Mouse (Mus musculus) MEL (cell line): Measurements from ENCODE around the gene Epc2. TPM values are rescaled to one million over a fixed set of nuclear protein-coding genes. Genes with fewer than 3 reads are reported as not detected.

Experiments used
- DNase-seq: peaks from one replicate; pipeline ENCODE4 v3.0.0; 2011; ENCODE audit warnings: low read depth, low spot score
- H3K27ac ChIP-seq: 2 replicates; pipeline ENCODE4 v1.5.1; 2012; ENCODE audit warnings: low read depth, mild to moderate bottlenecking, control low read depth, low read length, moderate library complexity; ENCODE audit not compliant: control insufficient read depth
- H3K27me3 ChIP-seq, 2 experiments: fragments of 150-350 bp in 1 of 2; sonication (generic) in 1 of 2; 2 replicates each; pipeline ENCODE4 v1.6.1; 2012; ENCODE audit warnings: low read length in 2 of 2, mild to moderate bottlenecking in 2 of 2, improper control_type of control experiment in 1 of 2, moderate library complexity in 1 of 2; ENCODE audit not compliant: insufficient read depth in 2 of 2, control insufficient read depth in 1 of 2
- H3K36me3 ChIP-seq, 2 experiments: 2 replicates each; pipeline ENCODE4 v1.6.1; 2012 to 2014; ENCODE audit warnings: low read length in 2 of 2, improper control_type of control experiment in 1 of 2, inconsistent platforms in 1 of 2, mild to moderate bottlenecking in 1 of 2; ENCODE audit not compliant: insufficient read depth in 2 of 2, control insufficient read depth in 1 of 2
- H3K4me1 ChIP-seq, 2 experiments: fragments of 150-350 bp in 1 of 2; sonication (generic) in 1 of 2; 2 replicates each; pipeline ENCODE4 v1.6.1; 2012; ENCODE audit warnings: low read length in 2 of 2, improper control_type of control experiment in 1 of 2, mild to moderate bottlenecking in 1 of 2; ENCODE audit not compliant: insufficient read depth in 2 of 2, control insufficient read depth in 1 of 2
- H3K4me3 ChIP-seq, 2 experiments: fragments of 150-350 bp in 1 of 2; sonication (generic) in 1 of 2; 2 replicates each; pipeline ENCODE4 v1.5.1; 2012; ENCODE audit warnings: low read depth in 2 of 2, low read length in 2 of 2, mild to moderate bottlenecking in 2 of 2, moderate library complexity in 2 of 2, control low read depth in 1 of 2, improper control_type of control experiment in 1 of 2; ENCODE audit not compliant: control insufficient read depth in 1 of 2, insufficient read depth in 1 of 2
- H3K79me2 ChIP-seq: 2 replicates; pipeline ENCODE4 v1.6.1; 2012; ENCODE audit warnings: mild to moderate bottlenecking, low read length, moderate library complexity; ENCODE audit not compliant: control insufficient read depth, poor library complexity, insufficient read depth
- H3K9ac ChIP-seq: 2 replicates; pipeline ENCODE4 v1.6.1; 2012; ENCODE audit warnings: low read depth, mild to moderate bottlenecking, control low read depth, low read length, moderate library complexity; ENCODE audit not compliant: control insufficient read depth, poor library complexity, severe bottlenecking
- H3K9me3 ChIP-seq: fragments of 150-350 bp; sonication (generic); replicated peaks from 2 replicates; pipeline ENCODE4 v1.6.1; 2012; ENCODE audit warnings: mild to moderate bottlenecking, low read length, improper control_type of control experiment, moderate library complexity; ENCODE audit not compliant: insufficient read depth
- BHLHE40 ChIP-seq: IDR thresholded peaks from 2 replicates; pipeline ENCODE4 v1.6.1; 2012; ENCODE audit warnings: low read depth, mild to moderate bottlenecking, inconsistent platforms, low read length, improper control_type of control experiment, borderline replicate concordance
- CHD1 ChIP-seq: IDR thresholded peaks from 2 replicates; pipeline ENCODE4 v1.6.1; 2012; ENCODE audit warnings: low read depth, mild to moderate bottlenecking, inconsistent platforms, low read length, improper control_type of control experiment
- CTCF ChIP-seq, 3 experiments: IDR thresholded peaks in 2 of 3; conservative IDR thresholded peaks in 1 of 3; 2 replicates each; pipeline ENCODE4 v1.5.1; 2011 to 2012; ENCODE audit warnings: low read length in 3 of 3, low read depth in 2 of 3, mild to moderate bottlenecking in 2 of 3, improper control_type of control experiment in 1 of 3, inconsistent platforms in 1 of 3, mixed read lengths in 1 of 3, moderate library complexity in 1 of 3; ENCODE audit not compliant: control insufficient read depth in 1 of 3, insufficient read depth in 1 of 3, poor library complexity in 1 of 3, severe bottlenecking in 1 of 3
- E2F4 ChIP-seq: IDR thresholded peaks from 2 replicates; pipeline ENCODE4 v1.6.1; 2011; ENCODE audit warnings: low read depth, low read length, improper control_type of control experiment, borderline replicate concordance
- ELF1 ChIP-seq: IDR thresholded peaks from 2 replicates; pipeline ENCODE4 v1.6.1; 2014; ENCODE audit warnings: low read depth, mild to moderate bottlenecking, inconsistent platforms, low read length, improper control_type of control experiment, moderate library complexity
- EP300 ChIP-seq, 2 experiments: IDR thresholded peaks; 2 replicates each; pipeline ENCODE4 v1.6.1; 2011; ENCODE audit warnings: improper control_type of control experiment in 2 of 2, low read length in 2 of 2, low read depth in 1 of 2, mild to moderate bottlenecking in 1 of 2
- ETS1 ChIP-seq: IDR thresholded peaks from 2 replicates; pipeline ENCODE4 v1.6.1; 2012; ENCODE audit warnings: low read depth, mild to moderate bottlenecking, inconsistent platforms, low read length, improper control_type of control experiment, moderate library complexity
- GABPA ChIP-seq: IDR thresholded peaks from 2 replicates; pipeline ENCODE4 v1.6.1; 2012; ENCODE audit warnings: low read depth, mild to moderate bottlenecking, inconsistent platforms, low read length, improper control_type of control experiment, moderate library complexity
- GATA1 ChIP-seq: IDR thresholded peaks from 2 replicates; pipeline ENCODE4 v1.6.1; 2011; ENCODE audit warnings: low read depth, low read length, improper control_type of control experiment
- HCFC1 ChIP-seq: IDR thresholded peaks from 2 replicates; pipeline ENCODE4 v1.6.1; 2012; ENCODE audit warnings: low read depth, mild to moderate bottlenecking, inconsistent platforms, low read length, improper control_type of control experiment, moderate library complexity
- KAT2A ChIP-seq: conservative IDR thresholded peaks from 2 replicates; pipeline ENCODE4 v1.6.1; 2012; ENCODE audit warnings: low read depth, low read length, improper control_type of control experiment, inconsistent platforms
- MAFK ChIP-seq: IDR thresholded peaks from 2 replicates; pipeline ENCODE4 v1.6.1; 2011; ENCODE audit warnings: low read depth, mild to moderate bottlenecking, low read length, improper control_type of control experiment, borderline replicate concordance
- MAZ ChIP-seq: IDR thresholded peaks from 2 replicates; pipeline ENCODE4 v1.6.1; 2012; ENCODE audit warnings: low read depth, mild to moderate bottlenecking, inconsistent platforms, low read length, improper control_type of control experiment
- MEF2A ChIP-seq: IDR thresholded peaks from 2 replicates; pipeline ENCODE4 v1.6.1; 2014; ENCODE audit warnings: low read depth, mild to moderate bottlenecking, inconsistent platforms, low read length, improper control_type of control experiment; ENCODE audit not compliant: poor library complexity, insufficient replicate concordance, severe bottlenecking; ENCODE audit errors: extremely low read depth
- MXI1 ChIP-seq: IDR thresholded peaks from 2 replicates; pipeline ENCODE4 v1.6.1; 2011; ENCODE audit warnings: mild to moderate bottlenecking, low read depth, low read length, improper control_type of control experiment
- MYB ChIP-seq: IDR thresholded peaks from 2 replicates; pipeline ENCODE4 v1.6.1; 2011; ENCODE audit warnings: mild to moderate bottlenecking, low read depth, low read length, improper control_type of control experiment
- NELFE ChIP-seq: IDR thresholded peaks from 2 replicates; pipeline ENCODE4 v1.6.1; 2011; ENCODE audit warnings: low read depth, low read length, improper control_type of control experiment
- NRF1 ChIP-seq: IDR thresholded peaks from 2 replicates; pipeline ENCODE4 v1.6.1; 2014; ENCODE audit warnings: low read depth, mild to moderate bottlenecking, inconsistent platforms, low read length, improper control_type of control experiment, moderate library complexity; ENCODE audit not compliant: poor library complexity, insufficient read depth, severe bottlenecking
- POLR2AphosphoS2 ChIP-seq: IDR thresholded peaks from 2 replicates; pipeline ENCODE4 v1.6.1; 2011; ENCODE audit warnings: low read length, improper control_type of control experiment
- RAD21 ChIP-seq: IDR thresholded peaks from 2 replicates; pipeline ENCODE4 v1.6.1; 2011; ENCODE audit warnings: mild to moderate bottlenecking, low read depth, low read length, improper control_type of control experiment
- SIN3A ChIP-seq: IDR thresholded peaks from 2 replicates; pipeline ENCODE4 v1.6.1; 2012; ENCODE audit warnings: low read length, improper control_type of control experiment, inconsistent platforms
- SMC3 ChIP-seq: IDR thresholded peaks from 2 replicates; pipeline ENCODE4 v1.6.1; 2011; ENCODE audit warnings: low read depth, low read length, improper control_type of control experiment
- TAL1 ChIP-seq: IDR thresholded peaks from 2 replicates; pipeline ENCODE4 v1.6.1; 2012; ENCODE audit warnings: mild to moderate bottlenecking, inconsistent platforms, low read length, moderate library complexity, mixed read lengths
- TBP ChIP-seq: IDR thresholded peaks from 2 replicates; pipeline ENCODE4 v1.8.0; 2011; ENCODE audit warnings: low read depth, low read length, improper control_type of control experiment
- UBTF ChIP-seq: IDR thresholded peaks from 2 replicates; pipeline ENCODE4 v1.6.1; 2012; ENCODE audit warnings: low read depth, mild to moderate bottlenecking, inconsistent platforms, low read length, improper control_type of control experiment, moderate library complexity, borderline replicate concordance; ENCODE audit not compliant: insufficient read depth
- USF1 ChIP-seq: IDR thresholded peaks from 2 replicates; pipeline ENCODE4 v1.6.1; 2014; ENCODE audit warnings: low read depth, mild to moderate bottlenecking, inconsistent platforms, low read length, improper control_type of control experiment, moderate library complexity
- ZMIZ1 ChIP-seq: IDR thresholded peaks from 2 replicates; pipeline ENCODE4 v1.6.1; 2012; ENCODE audit warnings: low read depth, mild to moderate bottlenecking, inconsistent platforms, low read length, improper control_type of control experiment, moderate library complexity
- ZNF384 ChIP-seq: IDR thresholded peaks from 2 replicates; pipeline ENCODE4 v1.6.1; 2012; ENCODE audit warnings: low read depth, mild to moderate bottlenecking, inconsistent platforms, low read length, improper control_type of control experiment
- polyA plus RNA-seq, 2 experiments: library from polyadenylated mRNA; stranded (reverse) in 1 of 2; unstranded in 1 of 2; fragments of >175 nt in 1 of 2; fragments of >200 nt in 1 of 2; gene quantifications; 2 replicates each; pipeline versions ENCODE4 v1.2.1 to v1.2.4; 2012; ENCODE audit warnings: low replicate concordance in 2 of 2, low read depth in 1 of 2; ENCODE audit not compliant: insufficient read length in 2 of 2, insufficient read depth in 1 of 2, missing spikeins in 1 of 2
- total RNA-seq: library from RNA; depleted of rRNA; stranded (reverse); fragments of 300-350 nt; gene quantifications from 2 replicates; pipeline ENCODE4 v1.2.3, GENCODE M21; 2012

The Epc2 gene
- total and polyA plus RNA-seq, 3 experiments: 14.3 to 15.4 TPM; not detected in 1

DNA sequence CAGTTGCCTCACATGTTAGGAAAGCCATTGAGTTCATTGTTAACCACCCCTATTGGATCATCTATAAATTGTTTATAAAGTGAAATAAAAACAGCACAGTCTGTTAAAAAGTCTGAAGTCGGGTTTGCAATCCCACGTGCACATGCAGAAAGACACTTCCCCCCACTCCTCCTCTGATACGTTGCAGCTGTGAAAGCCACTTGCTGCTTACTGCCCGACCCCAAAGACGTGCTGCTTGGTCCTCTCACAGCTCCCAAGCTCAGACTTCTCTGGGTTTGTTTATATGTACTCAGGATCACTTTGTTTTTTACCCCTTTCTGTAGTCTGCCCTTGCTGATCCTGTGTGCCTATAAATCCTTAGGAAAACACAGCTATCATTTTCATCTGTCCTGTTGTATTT lies 96.5 kb downstream of the Epc2 start:
- Histone ChIP-seq H3K4me1 (peaks cover 1 to 3% of the 10 kb centered on the region in 2 experiments; a peak in 3 of 4 replicates), H3K4me3 (no peak overlapping the region), H3K79me2 (no peaks in the 10 kb centered on the region), H3K9me3 (no peaks in the 10 kb centered on the region), H3K9ac (no peak overlapping the region), H3K36me3 (peaks cover 7 to 9% of the 10 kb centered on the region in 2 experiments), H3K27ac (no peak overlapping the region), H3K27me3 (no peaks in the 10 kb centered on the region)
- DNase-seq: no peak
- no peak for TF ChIP-seq MAZ
- TF ChIP-seq TAL1: no peak
- no peak for TF ChIP-seq ZNF384
- TF ChIP-seq NELFE: no peak
- TF ChIP-seq UBTF: no peak
- no peak for TF ChIP-seq SIN3A
- TF ChIP-seq GATA1: no peak
- TF ChIP-seq EP300 (IDR thresholded peaks at IDR 0.05; ENCODE audit: low read depth in 1 of 2, low read length in 2 of 2): no peak
- TF ChIP-seq MAFK: no peak
- no peak for TF ChIP-seq CHD1
- no peak for TF ChIP-seq MXI1
- TF ChIP-seq SMC3: no peak
- no peak for TF ChIP-seq E2F4
- no peak for TF ChIP-seq MEF2A
- TF ChIP-seq TBP: no peak
- no peak for TF ChIP-seq NRF1
- no peak for TF ChIP-seq ETS1
- no peak for TF ChIP-seq BHLHE40
- TF ChIP-seq ZMIZ1: no peak

DNA sequence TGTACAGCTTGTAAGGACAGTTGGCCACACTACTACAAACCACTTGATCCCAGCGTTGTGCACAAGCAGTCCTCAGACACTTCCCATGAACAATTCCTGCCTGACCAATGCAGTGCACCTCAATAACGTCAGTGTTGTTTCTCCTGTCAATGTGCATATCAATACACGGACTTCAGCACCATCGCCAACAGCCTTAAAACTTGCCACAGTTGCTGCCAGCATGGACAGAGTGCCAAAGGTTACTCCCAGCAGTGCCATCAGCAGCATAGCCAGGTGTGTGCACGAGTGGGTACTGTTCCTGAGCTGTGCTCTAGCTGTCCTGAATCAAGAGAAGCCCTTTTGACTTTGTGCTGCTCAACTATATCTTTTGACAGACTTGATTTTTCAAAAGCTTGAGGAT lies 97.2 kb downstream of the Epc2 start:
- TF ChIP-seq GABPA: no peak
- no peak for TF ChIP-seq POLR2AphosphoS2
- TF ChIP-seq HCFC1: no peak
- no peak for TF ChIP-seq MEF2A
- no peak for TF ChIP-seq USF1
- TF ChIP-seq MXI1: no peak
- TF ChIP-seq CTCF (IDR thresholded peaks at IDR 0.05 in 2 of 3, conservative IDR thresholded peaks at IDR 0.05 in 1 of 3; ENCODE audit: control insufficient read depth in 1 of 3, insufficient read depth in 1 of 3, low read depth in 2 of 3, low read length in 3 of 3, poor library complexity in 1 of 3, severe bottlenecking in 1 of 3): no peak
- no peak for TF ChIP-seq RAD21
- TF ChIP-seq EP300 (IDR thresholded peaks at IDR 0.05; ENCODE audit: low read depth in 1 of 2, low read length in 2 of 2): no peak
- no peak for TF ChIP-seq ELF1
- no peak for TF ChIP-seq CHD1
- TF ChIP-seq KAT2A: no peak
- no peak for TF ChIP-seq NELFE
- no peak for TF ChIP-seq TBP
- TF ChIP-seq MYB: no peak
- no peak for TF ChIP-seq ETS1
- H3K36me3 ChIP-seq: peaks cover 9 to 14% of the 10 kb centered on the region in 2 experiments
- H3K27me3 ChIP-seq: no peaks in the 10 kb centered on the region
- no peaks in the 10 kb centered on the region for H3K79me2 ChIP-seq
- no peak for DNase-seq
- no peak overlapping the region for H3K4me3 ChIP-seq
- no peak overlapping the region for H3K9ac ChIP-seq
- no peaks in the 10 kb centered on the region for H3K9me3 ChIP-seq
- H3K27ac ChIP-seq: no peak overlapping the region
- H3K4me1 ChIP-seq: peaks cover 4 to 6% of the 10 kb centered on the region in 2 experiments
